Mouse (Mus musculus): ENCODE data around the gene Slc35a2. TPM values are rescaled to one million over a fixed set of nuclear protein-coding genes. Genes with fewer than 3 reads are reported as not detected.
"Not testable (repeated sequence)": the region's sequence is repeated elsewhere in the genome, so short reads cannot be mapped to it uniquely, and the experiment has no call there.

Gene Slc35a2
- polyA plus RNA-seq, 1 experiment from 2014 or later, result 39.0 TPM

DNA sequence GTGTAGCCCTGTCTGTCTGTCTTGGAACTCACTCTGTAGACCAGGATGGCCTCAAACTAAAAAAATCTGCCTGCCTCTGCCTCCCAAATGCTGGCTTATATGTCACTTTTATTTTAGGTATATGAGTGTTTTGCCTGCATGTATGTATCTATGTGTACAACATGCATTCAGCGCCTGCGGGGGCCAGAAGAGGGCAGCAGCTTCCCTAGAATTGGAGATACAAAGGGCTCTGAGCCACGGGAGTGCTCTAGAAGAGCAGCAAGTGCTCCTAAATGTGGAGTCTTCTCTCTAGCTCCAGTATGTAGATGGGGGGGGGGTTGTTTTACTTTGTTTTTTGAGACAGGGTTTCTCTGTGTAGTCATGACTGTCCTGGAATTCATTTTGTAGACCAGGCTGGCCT, 31.8 kb downstream of the Slc35a2 start:
- WGBS, result 15% methylated on average over 3 of the region's 3 CpGs
- not testable (repeated sequence) for H3K9me3 ChIP-seq; H3K4me2 ChIP-seq; ATAC-seq (ENCODE audit: insufficient read depth, low FRiP score, low read depth); H3K4me3 ChIP-seq (replicated peaks); H3K36me3 ChIP-seq; H3K4me1 ChIP-seq; H3K9ac ChIP-seq; H3K27ac ChIP-seq
- H3K27me3 ChIP-seq (replicated peaks), result peaks cover 12% of the 10 kb centered on the region; the same call in 1 of the 2 replicates

GRCm38 (mm10) chrX:7917960-7918359, 34.1 kb downstream of the Slc35a2 start:
- not testable (repeated sequence) for ATAC-seq (ENCODE audit: insufficient read depth, low FRiP score, low read depth)
- WGBS, result 71% methylated on average over 6 of the region's 6 CpGs

GRCm38 (mm10) chrX:7919601-7920383, 36.0 kb downstream of the Slc35a2 start, which contains the start of gene Pcsk1n:
Pcsk1n (plus strand) TSS chrX:7919822.
- no peak for ATAC-seq (ENCODE audit: insufficient read depth, low FRiP score, low read depth)
- Histone ChIP-seq H3K9me3 (no peaks in the 10 kb centered on the region), H3K4me3 (replicated peaks) (0 out of 2 replicates have a peak within 1 kb of the TSS, but pooled peaks have one; percentile 5), H3K27ac (no peak within 1 kb of the TSS), H3K36me3 (no peaks in the 10 kb centered on the region), H3K27me3 (replicated peaks) (peaks cover 35% of the 10 kb centered on the region), H3K9ac (no peak within 1 kb of the TSS), H3K4me2 (peak within 1 kb of the TSS; percentile 23; the same call in 1 of the 2 replicates), H3K4me1 (0 out of 2 replicates have a peak, but pooled peaks cover 4% of the 10 kb centered on the region)
- WGBS, result 16% methylated on average over 39 of the region's 40 CpGs

More at GRCm38 (mm10) chrX:7917960-7918359, 34.1 kb downstream of the Slc35a2 start:
- H3K9me3 ChIP-seq; H3K4me2 ChIP-seq; H3K9ac ChIP-seq; H3K36me3 ChIP-seq; H3K27ac ChIP-seq; H3K4me1 ChIP-seq; H3K4me3 ChIP-seq (replicated peaks): not testable (repeated sequence)
- peaks cover 25% of the 10 kb centered on the region for H3K27me3 ChIP-seq (replicated peaks)

DNA sequence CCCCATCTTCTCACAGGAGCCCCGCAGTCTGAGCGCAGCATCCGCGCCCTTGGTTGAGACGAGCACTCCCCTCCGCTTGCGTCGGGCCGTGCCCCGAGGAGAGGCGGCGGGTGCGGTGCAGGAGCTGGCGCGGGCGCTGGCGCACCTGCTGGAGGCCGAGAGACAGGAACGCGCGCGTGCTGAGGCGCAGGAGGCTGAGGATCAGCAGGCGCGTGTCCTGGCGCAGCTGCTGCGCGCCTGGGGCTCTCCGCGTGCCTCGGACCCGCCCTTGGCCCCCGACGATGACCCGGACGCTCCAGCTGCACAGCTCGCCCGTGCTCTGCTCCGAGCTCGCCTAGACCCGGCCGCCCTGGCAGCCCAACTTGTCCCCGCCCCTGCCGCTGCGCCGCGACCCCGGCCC, 38.2 kb downstream of the Slc35a2 start:
- Histone ChIP-seq H3K4me1 (0 out of 2 replicates have a peak, but pooled peaks cover 4% of the 10 kb centered on the region), H3K27ac (no peak overlapping the region), H3K36me3 (no peaks in the 10 kb centered on the region), H3K9me3 (no peaks in the 10 kb centered on the region), H3K4me3 (replicated peaks) (peak overlapping the region; percentile 16), H3K27me3 (replicated peaks) (peaks cover 42% of the 10 kb centered on the region), H3K9ac (no peak overlapping the region), H3K4me2 (peak overlapping the region; percentile 47)
- ATAC-seq (ENCODE audit: insufficient read depth, low FRiP score, low read depth), result no peak
- 17% methylated on average over 34 of the region's 48 CpGs for WGBS

DNA sequence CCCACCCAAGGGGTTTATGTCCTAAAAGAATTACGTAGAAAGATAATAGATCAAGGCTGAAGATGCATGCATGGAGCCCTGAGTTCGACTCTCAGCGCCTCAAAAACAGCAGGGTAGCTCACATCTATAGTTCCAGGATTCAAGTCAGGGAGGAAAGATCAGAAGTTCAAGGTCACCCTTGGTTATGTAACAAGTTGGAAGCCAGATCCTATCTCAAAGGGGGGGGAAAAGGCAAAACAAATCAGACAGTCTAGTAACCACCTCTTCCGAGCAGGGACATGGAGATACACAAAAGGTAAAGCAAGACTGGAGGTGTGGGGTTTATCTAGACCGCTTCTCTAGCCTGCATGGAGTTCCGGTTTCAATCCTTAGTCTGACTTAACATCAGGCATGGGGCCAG, 42.4 kb downstream of the Slc35a2 start:
- WGBS, result 74% methylated on average over 6 of the region's 6 CpGs
- H3K4me1 ChIP-seq, result 0 out of 2 replicates have a peak, but pooled peaks cover 4% of the 10 kb centered on the region
- H3K4me3 ChIP-seq (replicated peaks), result no peak overlapping the region
- no peak overlapping the region for H3K27ac ChIP-seq
- peaks cover 30% of the 10 kb centered on the region for H3K27me3 ChIP-seq (replicated peaks)
- ATAC-seq (ENCODE audit: insufficient read depth, low FRiP score, low read depth), result no peak
- H3K4me2 ChIP-seq, result no peak overlapping the region
- no peak overlapping the region for H3K9ac ChIP-seq
- H3K9me3 ChIP-seq, result no peaks in the 10 kb centered on the region
- H3K36me3 ChIP-seq, result no peaks in the 10 kb centered on the region

GRCm38 (mm10) chrX:7927116-7927515, 43.3 kb downstream of the Slc35a2 start:
- Histone ChIP-seq H3K9ac (no peak overlapping the region), H3K9me3 (no peaks in the 10 kb centered on the region), H3K4me2 (no peak overlapping the region), H3K27ac (no peak overlapping the region), H3K4me1 (0 out of 2 replicates have a peak, but pooled peaks cover 3% of the 10 kb centered on the region), H3K4me3 (replicated peaks) (no peak overlapping the region), H3K27me3 (replicated peaks) (peaks cover 25% of the 10 kb centered on the region), H3K36me3 (no peaks in the 10 kb centered on the region)
- no peak for ATAC-seq (ENCODE audit: insufficient read depth, low FRiP score, low read depth)
- WGBS, result 22% methylated on average over 10 of the region's 10 CpGs

DNA sequence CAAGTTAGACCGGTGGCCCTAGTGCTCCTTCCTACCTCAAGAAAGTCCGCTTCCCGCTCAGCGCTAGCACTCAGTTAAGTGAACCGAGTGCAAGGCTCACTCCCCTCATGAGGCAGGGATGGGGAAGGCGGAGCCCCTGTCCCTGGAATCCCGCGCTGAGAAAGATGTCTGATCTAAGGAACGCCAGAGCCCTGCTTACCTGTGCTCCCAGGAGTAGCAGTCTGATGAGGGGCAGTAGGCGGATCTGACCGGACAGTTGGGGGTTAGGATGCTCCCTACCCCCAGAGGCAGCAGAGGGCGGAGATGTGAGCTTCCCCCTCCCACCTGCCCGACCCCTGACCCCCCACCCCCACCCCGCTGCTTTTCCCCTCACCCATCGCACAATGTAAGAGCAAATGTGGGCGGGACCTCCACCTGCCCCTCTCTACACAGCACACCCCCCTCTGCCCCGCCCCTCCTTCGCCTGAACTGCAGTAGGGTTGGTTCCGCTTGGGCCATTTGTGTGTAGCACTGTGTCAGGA, 44.5 kb downstream of the Slc35a2 start, which contains the start of gene Eras:
Gene Eras, minus strand, starts transcription at position 338 of the 521 bp plus-strand sequence.
- H3K4me1 ChIP-seq, result no peaks in the 10 kb centered on the region
- H3K9me3 ChIP-seq, result no peaks in the 10 kb centered on the region
- 0 out of 2 replicates have a peak, but pooled peaks cover 13% of the 10 kb centered on the region for H3K27me3 ChIP-seq (replicated peaks)
- no peaks in the 10 kb centered on the region for H3K36me3 ChIP-seq
- WGBS, result 15% methylated on average over 19 of the region's 19 CpGs
- no peak for ATAC-seq (ENCODE audit: insufficient read depth, low FRiP score, low read depth)
- no peak within 1 kb of the TSS for H3K4me3 ChIP-seq (replicated peaks)
- H3K9ac ChIP-seq, result no peak within 1 kb of the TSS
- H3K27ac ChIP-seq, result no peak within 1 kb of the TSS
- H3K4me2 ChIP-seq, result no peak within 1 kb of the TSS

DNA sequence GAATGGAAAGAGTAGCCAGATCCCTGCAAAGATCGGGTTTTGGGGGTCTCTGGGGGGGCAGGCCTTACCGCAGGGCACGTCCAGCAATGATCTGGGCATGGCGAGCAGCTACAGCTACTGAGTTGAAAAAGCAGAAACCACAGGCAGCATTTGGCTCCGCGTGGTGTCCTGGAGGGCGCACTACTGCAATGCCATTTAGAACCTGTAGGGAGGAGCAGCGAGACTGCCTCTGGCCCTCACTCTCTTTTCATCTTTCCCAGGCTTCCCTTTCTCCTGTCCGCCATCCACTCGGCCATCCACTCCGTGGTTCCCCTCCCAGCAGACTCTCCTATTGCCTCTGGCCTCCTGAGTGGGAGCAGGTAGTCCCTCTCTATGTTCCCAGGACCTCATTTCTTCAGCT, 53.0 kb downstream of the Slc35a2 start:
- no peak overlapping the region for H3K9ac ChIP-seq
- no peaks in the 10 kb centered on the region for H3K36me3 ChIP-seq
- H3K4me2 ChIP-seq, result no peak overlapping the region
- H3K4me3 ChIP-seq (replicated peaks), result no peak overlapping the region
- H3K4me1 ChIP-seq, result no peaks in the 10 kb centered on the region
- WGBS, result 52% methylated on average over 11 of the region's 11 CpGs
- no peak for ATAC-seq (ENCODE audit: insufficient read depth, low FRiP score, low read depth)
- no peaks in the 10 kb centered on the region for H3K27me3 ChIP-seq (replicated peaks)
- H3K9me3 ChIP-seq, result no peaks in the 10 kb centered on the region
- H3K27ac ChIP-seq, result no peak overlapping the region

DNA sequence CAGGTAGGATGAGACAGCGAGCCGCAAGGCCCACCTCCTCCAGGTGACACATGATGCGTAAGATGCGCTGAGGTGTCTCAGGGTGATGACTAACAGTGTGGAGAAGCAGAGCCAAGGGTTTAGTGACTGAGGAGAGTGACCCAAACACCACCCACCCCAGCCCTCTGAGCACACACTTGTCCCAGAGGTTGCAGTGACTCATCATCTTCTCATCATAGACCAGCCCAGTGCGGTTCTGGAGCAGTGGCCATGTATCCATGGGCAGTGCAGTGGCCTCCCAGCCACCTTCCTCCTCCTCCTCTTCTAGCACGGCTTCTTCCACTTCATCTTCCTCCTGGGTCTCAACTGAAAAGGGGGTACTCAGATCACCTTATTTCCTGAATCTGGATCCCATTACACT, 53.8 kb downstream of the Slc35a2 start:
- 91% methylated on average over 6 of the region's 6 CpGs for WGBS
- no peak overlapping the region for H3K4me2 ChIP-seq
- no peak for ATAC-seq (ENCODE audit: insufficient read depth, low FRiP score, low read depth)

More for the DNA sequence above, 53.8 kb downstream of the Slc35a2 start:
- no peaks in the 10 kb centered on the region for H3K9me3 ChIP-seq
- H3K27me3 ChIP-seq (replicated peaks), result no peaks in the 10 kb centered on the region
- no peak overlapping the region for H3K9ac ChIP-seq
- no peak overlapping the region for H3K4me3 ChIP-seq (replicated peaks)
- no peak overlapping the region for H3K27ac ChIP-seq
- H3K4me1 ChIP-seq, result no peaks in the 10 kb centered on the region
- no peaks in the 10 kb centered on the region for H3K36me3 ChIP-seq

Other genes with a start within 250 kb of the Slc35a2 start
- 7.3 and 7.5 TPM in 2 replicates for gene Syp, start 245.6 kb upstream of the Slc35a2 start, polyA plus RNA-seq (2015; fragmentation: Nextera tagmentation; extraction: Ambion mirVana)
- gene Prickle3, start 226.8 kb upstream of the Slc35a2 start, polyA plus RNA-seq (2015; fragmentation: Nextera tagmentation; extraction: Ambion mirVana), result 10.7 and 10.8 TPM in 2 replicates
- 223 and 255 TPM in 2 replicates for gene Plp2, start 212.6 kb upstream of the Slc35a2 start, polyA plus RNA-seq (2015; fragmentation: Nextera tagmentation; extraction: Ambion mirVana)
- gene Magix, start 202.8 kb upstream of the Slc35a2 start, polyA plus RNA-seq (2015; fragmentation: Nextera tagmentation; extraction: Ambion mirVana), result 0.54 and 0.74 TPM in 2 replicates
- gene Gpkow, start 186.9 kb upstream of the Slc35a2 start, polyA plus RNA-seq (2015; fragmentation: Nextera tagmentation; extraction: Ambion mirVana), result 33.0 and 34.9 TPM in 2 replicates
- gene Wdr45, start 169.7 kb upstream of the Slc35a2 start, polyA plus RNA-seq (2015; fragmentation: Nextera tagmentation; extraction: Ambion mirVana), result 32.0 and 32.5 TPM in 2 replicates
- gene Gm45208, start 161.8 kb upstream of the Slc35a2 start, polyA plus RNA-seq (2015; fragmentation: Nextera tagmentation; extraction: Ambion mirVana), result 1.5 TPM in 1 of 2 replicates, not detected in the other
- gene Praf2, start 155.6 kb upstream of the Slc35a2 start, polyA plus RNA-seq (2015; fragmentation: Nextera tagmentation; extraction: Ambion mirVana), result 58.3 and 60.9 TPM in 2 replicates
- gene Ccdc120, start 133.1 kb upstream of the Slc35a2 start, polyA plus RNA-seq (2015; fragmentation: Nextera tagmentation; extraction: Ambion mirVana), result 16.0 and 22.2 TPM in 2 replicates
- gene Tfe3, start 121.5 kb upstream of the Slc35a2 start, polyA plus RNA-seq (2015; fragmentation: Nextera tagmentation; extraction: Ambion mirVana), result 26.2 and 29.9 TPM in 2 replicates
- 38.9 and 42.4 TPM in 2 replicates for gene Gripap1, start 94.3 kb upstream of the Slc35a2 start, polyA plus RNA-seq (2015; fragmentation: Nextera tagmentation; extraction: Ambion mirVana)
- gene Kcnd1, start 61.7 kb upstream of the Slc35a2 start, polyA plus RNA-seq (2015; fragmentation: Nextera tagmentation; extraction: Ambion mirVana), result 1.4 and 1.5 TPM in 2 replicates
- 44.3 and 44.7 TPM in 2 replicates for gene Otud5, start 42.7 kb upstream of the Slc35a2 start, polyA plus RNA-seq (2015; fragmentation: Nextera tagmentation; extraction: Ambion mirVana)
- 10.3 and 15.9 TPM in 2 replicates for gene Pim2, start 5.8 kb upstream of the Slc35a2 start, polyA plus RNA-seq (2015; fragmentation: Nextera tagmentation; extraction: Ambion mirVana)
- 110 and 111 TPM in 2 replicates for gene Pqbp1, start 15.2 kb downstream of the Slc35a2 start, polyA plus RNA-seq (2015; fragmentation: Nextera tagmentation; extraction: Ambion mirVana)
- 141 and 148 TPM in 2 replicates for gene Timm17b, start 15.3 kb downstream of the Slc35a2 start, polyA plus RNA-seq (2015; fragmentation: Nextera tagmentation; extraction: Ambion mirVana)
- not detected in 2 replicates for gene Gm10491, start 23.8 kb downstream of the Slc35a2 start, polyA plus RNA-seq (2015; fragmentation: Nextera tagmentation; extraction: Ambion mirVana)
- gene Gm10490, start 25.5 kb downstream of the Slc35a2 start, polyA plus RNA-seq (2015; fragmentation: Nextera tagmentation; extraction: Ambion mirVana), result not detected in 2 replicates
- gene Pcsk1n, start 35.8 kb downstream of the Slc35a2 start, polyA plus RNA-seq (2015; fragmentation: Nextera tagmentation; extraction: Ambion mirVana), result 13.0 and 13.2 TPM in 2 replicates
- not detected in 2 replicates for gene Eras, start 44.6 kb downstream of the Slc35a2 start, polyA plus RNA-seq (2015; fragmentation: Nextera tagmentation; extraction: Ambion mirVana)
- gene Hdac6, start 63.9 kb downstream of the Slc35a2 start, polyA plus RNA-seq (2015; fragmentation: Nextera tagmentation; extraction: Ambion mirVana), result 19.9 and 22.4 TPM in 2 replicates
- gene Gata1, start 94.0 kb downstream of the Slc35a2 start, polyA plus RNA-seq (2015; fragmentation: Nextera tagmentation; extraction: Ambion mirVana), result 4.2 and 9.7 TPM in 2 replicates
- 1.2 and 1.3 TPM in 2 replicates for gene Glod5, start 134.5 kb downstream of the Slc35a2 start, polyA plus RNA-seq (2015; fragmentation: Nextera tagmentation; extraction: Ambion mirVana)
- 46.3 and 47.4 TPM in 2 replicates for gene Suv39h1, start 190.7 kb downstream of the Slc35a2 start, polyA plus RNA-seq (2015; fragmentation: Nextera tagmentation; extraction: Ambion mirVana)
- gene Was, start 206.5 kb downstream of the Slc35a2 start, polyA plus RNA-seq (2015; fragmentation: Nextera tagmentation; extraction: Ambion mirVana), result 0.48 and 1.2 TPM in 2 replicates
- 24.1 and 27.3 TPM in 2 replicates for gene Wdr13, start 248.9 kb downstream of the Slc35a2 start, polyA plus RNA-seq (2015; fragmentation: Nextera tagmentation; extraction: Ambion mirVana)